Mouse (Mus musculus) liver, adult 2 months (tissue): Measurements from ENCODE around the gene Shisal2b. TPM values are rescaled to one million over a fixed set of nuclear protein-coding genes. Genes with fewer than 3 reads are reported as not detected.
"Not testable (repeated sequence)": the region's sequence is repeated elsewhere in the genome, so short reads cannot be mapped to it uniquely, and the experiment has no call there.

ENCODE experiments used
- DNase-seq: peaks from one replicate; pipeline ENCODE4 v3.0.0-alpha.2; 2011; ENCODE audit warnings: low read depth, low spot score; ENCODE audit errors: extremely low read depth
- H3K27ac ChIP-seq: fragments of 200-500 bp; replicated peaks from 2 replicates; pipeline ENCODE4 v1.5.1; 2012; ENCODE audit warnings: low read depth, mild to moderate bottlenecking, control low read depth, inconsistent platforms, low read length; ENCODE audit not compliant: insufficient read depth
- H3K27me3 ChIP-seq: fragments of 200-500 bp; 2 replicates; pipeline ENCODE4 v1.6.1; 2012; ENCODE audit warnings: mild to moderate bottlenecking, moderate library complexity, low read length, inconsistent platforms; ENCODE audit not compliant: control insufficient read depth, insufficient read depth
- H3K36me3 ChIP-seq: fragments of 200-500 bp; 2 replicates; pipeline ENCODE4 v1.6.1; 2012; ENCODE audit warnings: low read length, inconsistent platforms; ENCODE audit not compliant: control insufficient read depth, insufficient read depth
- H3K4me1 ChIP-seq: fragments of 200-500 bp; 2 replicates; pipeline ENCODE4 v1.6.1; 2011; ENCODE audit warnings: low read length; ENCODE audit not compliant: control insufficient read depth, insufficient read depth
- H3K4me3 ChIP-seq: fragments of 200-500 bp; 2 replicates; pipeline ENCODE4 v1.5.1; 2011; ENCODE audit warnings: low read depth, mild to moderate bottlenecking, control low read depth, low read length, moderate library complexity; ENCODE audit not compliant: insufficient read depth
- H3K79me2 ChIP-seq: fragments of 200-500 bp; 2 replicates; pipeline ENCODE4 v1.6.1; 2012; ENCODE audit warnings: inconsistent platforms, mild to moderate bottlenecking, low read length, moderate library complexity; ENCODE audit not compliant: control insufficient read depth, insufficient read depth
- H3K9ac ChIP-seq: fragments of 200-500 bp; 2 replicates; pipeline ENCODE4 v1.6.1; 2012; ENCODE audit warnings: low read depth, mild to moderate bottlenecking, control low read depth, inconsistent platforms, low read length
- CTCF ChIP-seq: fragments of 200-500 bp; IDR thresholded peaks from 2 replicates; pipeline ENCODE4 v1.5.1; 2011; ENCODE audit warnings: low read depth, low read length, control low read depth
- POLR2A ChIP-seq: fragments of 200-500 bp; IDR thresholded peaks from 2 replicates; pipeline ENCODE4 v1.6.1; 2011; ENCODE audit warnings: low read length, control low read depth; ENCODE audit not compliant: insufficient read depth; ENCODE audit errors: extremely low read depth
- WGBS: fragments of 180-500 bp; shearing (Covaris S2); methylation state at CpG from one replicate; pipeline ENCODE4 v1.1.7; 2018; 5-methylcytosine and 5-hydroxymethylcytosine counted together
- polyA plus RNA-seq: library from polyadenylated mRNA; depleted of rRNA; stranded (reverse); fragments of >200 nt; gene quantifications from 2 replicates; pipeline ENCODE4 v1.2.3, GENCODE M21; 2012; rRNA removed
- total RNA-seq: library from RNA; depleted of rRNA; stranded (reverse); fragments of >200 nt; gene quantifications from 2 replicates; pipeline ENCODE4 v1.2.3, GENCODE M21; 2014; rRNA removed

Shisal2b gene
- total RNA-seq (not detected in 2 replicates), polyA plus RNA-seq (not detected in 2 replicates)

DNA sequence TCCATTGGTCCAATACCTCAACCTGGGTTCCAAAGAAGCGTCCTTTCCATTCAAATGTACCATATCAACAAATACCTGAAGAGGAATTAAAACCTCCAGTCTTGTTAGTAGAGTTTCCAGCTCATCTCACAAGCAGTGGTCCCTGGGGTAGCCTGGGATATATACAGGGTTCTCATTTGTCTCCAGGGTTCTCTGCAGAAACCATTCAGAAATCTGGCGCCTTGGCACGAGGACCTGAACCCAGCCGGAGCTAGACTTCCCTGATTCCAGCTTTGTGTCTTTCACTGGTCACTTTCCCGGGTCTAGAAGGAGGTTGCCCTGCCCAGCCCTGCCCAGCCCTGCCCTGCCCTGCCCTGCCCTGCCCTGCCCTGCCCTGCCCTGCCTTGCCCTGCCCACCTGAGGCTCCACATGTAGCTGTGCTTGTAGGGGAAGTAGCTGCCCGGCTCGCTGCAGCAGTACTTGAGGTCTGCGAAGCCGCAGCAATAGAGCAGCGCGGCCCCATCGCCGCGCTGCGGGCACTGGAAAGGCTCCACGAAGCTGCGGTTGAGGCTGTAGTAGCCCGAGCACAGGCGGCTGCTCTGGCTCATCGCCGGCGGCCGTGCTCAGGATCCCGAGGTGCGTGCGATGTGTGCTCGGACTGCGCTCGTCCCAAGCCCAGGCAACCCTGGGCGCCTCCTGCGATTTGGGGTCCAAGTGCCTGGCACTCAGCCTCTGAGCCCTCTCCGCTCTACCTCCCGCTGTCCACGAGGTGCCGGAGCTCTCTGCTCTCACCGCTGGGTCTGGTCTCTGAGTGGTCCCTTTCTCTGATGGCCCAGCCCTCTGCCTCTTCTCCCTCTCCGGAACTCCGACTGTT is at the start of gene Shisal2b:
Gene Shisal2b, minus strand, starts transcription at position 767 of the 853 bp plus-strand sequence.
- 6% methylated on average over 38 of the region's 38 CpGs for WGBS
- H3K27ac ChIP-seq: no peak within 1 kb of the TSS
- H3K36me3 ChIP-seq: no peaks in the 10 kb centered on the region
- DNase-seq: no peak
- no peaks in the 10 kb centered on the region for H3K79me2 ChIP-seq
- H3K9ac ChIP-seq: no peak within 1 kb of the TSS
- TF ChIP-seq POLR2A (no peak), CTCF (no peak)
- H3K4me3 ChIP-seq: peak within 1 kb of the TSS; percentile 32; the same call in 1 of the 2 replicates
- H3K4me1 ChIP-seq: no peaks in the 10 kb centered on the region; the same call in 1 of the 2 replicates
- peaks cover 9% of the 10 kb centered on the region for H3K27me3 ChIP-seq

DNA sequence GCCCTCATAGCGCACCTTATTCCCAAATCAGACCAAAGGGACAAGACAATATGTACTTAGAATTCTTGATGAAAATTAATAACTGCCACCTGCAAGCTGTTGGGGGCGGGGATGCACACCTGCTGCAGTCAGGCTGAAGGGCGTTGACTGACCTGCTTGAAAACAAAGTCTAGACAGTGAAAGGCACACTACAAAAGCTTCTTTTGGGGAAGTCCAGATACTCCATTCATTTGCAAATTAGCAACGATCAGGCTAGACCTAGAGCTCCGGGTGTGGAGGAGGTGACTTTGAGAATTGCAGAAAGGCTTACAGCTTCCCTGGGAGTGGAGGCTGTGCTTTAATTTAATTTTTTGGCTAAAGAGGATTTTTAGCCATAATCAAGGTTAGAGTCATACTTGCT is 47.9 kb upstream of the Shisal2b start:
- WGBS: 88% methylated on average over 5 of the region's 5 CpGs

DNA sequence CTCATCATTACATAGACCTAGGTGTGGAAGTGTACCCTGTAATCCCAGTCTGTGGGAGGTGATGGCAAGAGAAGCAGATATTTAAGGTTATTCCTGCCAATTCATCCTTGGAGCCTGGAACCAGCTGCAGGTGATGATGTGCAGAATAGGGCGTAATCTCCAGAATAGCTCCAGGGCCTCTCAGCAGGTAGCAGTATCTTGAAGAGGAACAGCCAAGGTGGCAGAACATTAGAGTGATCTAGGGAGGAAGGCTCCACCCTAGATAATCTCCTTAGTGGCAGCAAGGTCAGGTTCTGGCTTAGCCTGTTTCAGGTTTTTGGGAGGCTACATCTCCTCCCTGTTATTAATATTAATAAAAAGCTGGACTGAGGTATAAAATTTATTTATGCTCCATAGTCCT is 47.3 kb upstream of the Shisal2b start:
- H3K79me2 ChIP-seq, H3K27me3 ChIP-seq, H3K4me3 ChIP-seq, H3K36me3 ChIP-seq, H3K9ac ChIP-seq, DNase-seq, H3K4me1 ChIP-seq, H3K27ac ChIP-seq: not testable (repeated sequence)
- 90% methylated on average over 1 of the region's 1 CpGs for WGBS

More for the DNA sequence above, 47.9 kb upstream of the Shisal2b start:
- H3K36me3 ChIP-seq, H3K27ac ChIP-seq, DNase-seq, H3K27me3 ChIP-seq, H3K4me3 ChIP-seq, H3K79me2 ChIP-seq, H3K9ac ChIP-seq, H3K4me1 ChIP-seq: not testable (repeated sequence)

DNA sequence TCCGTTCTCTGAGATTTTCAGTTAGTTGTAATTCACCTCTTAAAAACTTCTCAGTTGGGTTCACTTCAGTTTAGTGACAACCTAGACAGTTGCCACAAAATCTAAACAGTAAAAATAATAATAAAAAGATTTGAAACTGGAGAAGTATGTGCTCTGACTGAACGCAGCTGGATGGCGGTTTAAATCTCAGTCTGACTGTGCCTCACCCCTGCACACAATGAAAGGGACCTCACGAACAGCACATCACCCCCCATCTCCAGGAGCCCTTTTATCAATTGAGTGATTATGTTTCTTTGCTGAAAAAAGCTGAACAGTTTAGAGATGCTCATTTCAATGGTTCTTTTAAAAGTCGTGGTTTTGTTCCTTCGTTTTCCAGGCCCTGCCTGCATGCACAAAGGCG is 45.0 kb upstream of the Shisal2b start:
- Histone ChIP-seq H3K4me1 (no peaks in the 10 kb centered on the region), H3K27me3 (no peaks in the 10 kb centered on the region), H3K27ac (no peak overlapping the region), H3K4me3 (no peak overlapping the region), H3K36me3 (no peaks in the 10 kb centered on the region), H3K9ac (no peak overlapping the region), H3K79me2 (no peaks in the 10 kb centered on the region)
- no peak for TF ChIP-seq POLR2A
- no peak for TF ChIP-seq CTCF
- 80% methylated on average over 7 of the region's 7 CpGs for WGBS
- DNase-seq: no peak

DNA sequence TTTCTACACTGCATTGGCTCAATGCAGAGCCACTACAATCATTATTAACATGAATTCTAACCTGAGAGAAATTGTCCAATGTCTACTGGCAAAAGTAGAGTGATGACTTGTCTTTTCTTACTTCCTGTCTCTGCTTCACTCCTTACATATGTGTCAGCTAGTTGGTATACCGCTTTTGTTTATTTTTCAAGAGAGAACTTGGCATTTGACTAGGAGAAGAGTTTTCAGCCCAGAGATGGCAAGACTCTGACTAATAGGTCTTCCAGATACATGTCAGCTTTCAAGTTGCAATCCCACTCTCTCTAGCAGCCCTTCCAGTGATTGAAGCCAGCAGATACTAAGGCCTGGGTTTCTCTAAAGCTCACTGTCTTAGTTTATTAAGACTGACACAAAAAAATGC is 31.1 kb upstream of the Shisal2b start:
- H3K4me3 ChIP-seq: no peak overlapping the region
- H3K27me3 ChIP-seq: no peaks in the 10 kb centered on the region
- no peak overlapping the region for H3K27ac ChIP-seq
- 68% methylated on average over 1 of the region's 1 CpGs for WGBS
- DNase-seq: no peak
- H3K9ac ChIP-seq: no peak overlapping the region
- H3K79me2 ChIP-seq: no peaks in the 10 kb centered on the region
- no peaks in the 10 kb centered on the region for H3K36me3 ChIP-seq
- TF ChIP-seq CTCF (no peak), POLR2A (no peak)
- no peaks in the 10 kb centered on the region for H3K4me1 ChIP-seq

DNA sequence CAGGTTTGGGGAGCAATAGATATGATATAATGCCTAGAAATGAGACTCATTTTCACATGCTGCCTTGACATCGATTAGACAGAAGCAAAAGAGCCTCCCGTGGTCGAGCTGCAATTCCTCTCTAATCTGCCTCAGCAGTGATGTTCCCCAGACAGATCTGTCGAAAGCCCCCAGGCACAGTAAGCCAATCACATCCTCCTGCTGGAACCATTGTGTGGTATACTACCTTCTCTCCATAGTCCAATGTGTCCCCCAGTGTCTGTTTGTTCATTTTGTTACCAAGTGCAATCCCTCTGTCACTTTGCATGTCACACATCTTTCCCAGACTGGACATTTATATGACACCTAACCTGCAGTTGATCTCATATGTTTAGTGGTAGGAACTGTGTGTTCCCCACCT is 28.6 kb upstream of the Shisal2b start:
- H3K27me3 ChIP-seq: no peaks in the 10 kb centered on the region
- WGBS: 82% methylated on average over 4 of the region's 4 CpGs
- H3K36me3 ChIP-seq: no peaks in the 10 kb centered on the region
- no peaks in the 10 kb centered on the region for H3K79me2 ChIP-seq
- H3K9ac ChIP-seq: no peak overlapping the region
- no peak overlapping the region for H3K27ac ChIP-seq
- no peak for TF ChIP-seq POLR2A
- no peak for TF ChIP-seq CTCF
- H3K4me3 ChIP-seq: no peak overlapping the region
- no peak for DNase-seq
- no peaks in the 10 kb centered on the region for H3K4me1 ChIP-seq
